Mouse (Mus musculus): ENCODE data around the gene Zfp462. TPM values are rescaled to one million over a fixed set of nuclear protein-coding genes. Genes with fewer than 3 reads are reported as not detected.

The Zfp462 gene
- total RNA-seq, 1 experiment = 63.7 TPM

DNA sequence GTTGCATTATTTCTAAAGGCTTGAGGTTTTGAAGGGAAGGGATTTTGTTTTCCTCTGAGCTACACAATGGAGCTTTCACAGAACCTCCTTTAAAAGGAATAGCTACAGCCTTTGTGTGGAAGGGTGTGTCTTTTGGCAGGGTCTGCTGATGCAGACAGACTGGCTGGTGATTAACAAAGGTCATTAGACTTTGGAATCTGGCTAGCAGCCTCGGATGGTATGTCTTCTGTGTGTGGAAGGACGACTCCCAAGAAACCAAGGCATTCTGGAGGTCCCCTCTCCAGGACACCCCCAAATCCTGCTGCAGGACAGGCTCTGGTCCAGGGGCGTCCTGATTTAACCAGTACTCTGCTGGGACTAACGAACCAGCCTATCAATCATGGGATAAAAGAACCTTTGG, 60.2 kb downstream of the Zfp462 start:
- H3K36me3 ChIP-seq (ENCODE audit: control insufficient read depth, insufficient read depth, low read length, poor library complexity, severe bottlenecking) = peaks cover 48% of the 10 kb centered on the region
- H3K9ac ChIP-seq (ENCODE audit: insufficient read depth, low read depth, low read length, poor library complexity, severe bottlenecking) = peak overlapping the region; percentile 63; the same call in 1 of the 2 replicates

GRCm38 (mm10) chr4:55005521-55005969, 60.7 kb downstream of the Zfp462 start:
- Histone ChIP-seq H3K27ac (ENCODE audit: insufficient read depth, low read depth, low read length, poor library complexity, severe bottlenecking) (peak overlapping the region; percentile 95), H3K4me3 (ENCODE audit: insufficient read depth in 1 of 2, low read depth in 1 of 2, low read length in 2 of 2, poor library complexity in 1 of 2, severe bottlenecking in 1 of 2) (peak overlapping the region in 1 of 2 experiments; percentile 30; a peak in 1 of 4 replicates), H3K4me1 (ENCODE audit: control insufficient read depth in 2 of 2, insufficient read depth in 2 of 2, low read length in 2 of 2, poor library complexity in 1 of 2) (no peaks in the 10 kb centered on the region; a peak in 2 of 4 replicates), H3K9ac (ENCODE audit: insufficient read depth, low read depth, low read length, poor library complexity, severe bottlenecking) (peak overlapping the region; percentile 63; the same call in 1 of the 2 replicates), H3K9me3 (ENCODE audit: control insufficient read depth, insufficient read depth, low read depth, low read length) (peaks cover 22% of the 10 kb centered on the region), H3K36me3 (ENCODE audit: control insufficient read depth, insufficient read depth, low read length, poor library complexity, severe bottlenecking) (peaks cover 53% of the 10 kb centered on the region)
- peak; percentile 42 for DNase-seq (ENCODE audit: low read depth, low spot score)
- in situ Hi-C loops (cut with MboI; ENCODE audit: low sequenced_read_pairs in 2 of 2, unreplicated experiment in 2 of 2) = no loop called here
- TF ChIP-seq MAFK (IDR thresholded peaks at IDR 0.05; ENCODE audit: insufficient read depth, low read depth, low read length) (no peak), ZC3H11A (IDR thresholded peaks at IDR 0.05; ENCODE audit: borderline replicate concordance, low read depth, low read length) (0 out of 2 replicates have a peak, but pooled peaks have one; percentile 19)

More for the DNA sequence above, 60.2 kb downstream of the Zfp462 start:
- TF ChIP-seq ZC3H11A (IDR thresholded peaks at IDR 0.05; ENCODE audit: borderline replicate concordance, low read depth, low read length) = no peak
- no peak for TF ChIP-seq MAFK (IDR thresholded peaks at IDR 0.05; ENCODE audit: insufficient read depth, low read depth, low read length)
- no peak for TF ChIP-seq CHD2 (IDR thresholded peaks at IDR 0.05; ENCODE audit: low read depth, low read length)
- no peak for TF ChIP-seq HCFC1 (IDR thresholded peaks at IDR 0.05; ENCODE audit: borderline replicate concordance, insufficient read depth, low read length)
- TF ChIP-seq ZNF384 (IDR thresholded peaks at IDR 0.05; ENCODE audit: low read depth, low read length) = no peak
- peak overlapping the region in 1 of 2 experiments; percentile 30; a peak in 1 of 4 replicates for H3K4me3 ChIP-seq (ENCODE audit: insufficient read depth in 1 of 2, low read depth in 1 of 2, low read length in 2 of 2, poor library complexity in 1 of 2, severe bottlenecking in 1 of 2)
- peak overlapping the region; percentile 95 for H3K27ac ChIP-seq (ENCODE audit: insufficient read depth, low read depth, low read length, poor library complexity, severe bottlenecking)
- H3K4me1 ChIP-seq (ENCODE audit: control insufficient read depth in 2 of 2, insufficient read depth in 2 of 2, low read length in 2 of 2, poor library complexity in 1 of 2) = no peaks in the 10 kb centered on the region; a peak in 2 of 4 replicates
- peak; percentile 39 for DNase-seq (ENCODE audit: low read depth, low spot score)
- peaks cover 22% of the 10 kb centered on the region for H3K9me3 ChIP-seq (ENCODE audit: control insufficient read depth, insufficient read depth, low read depth, low read length)
- in situ Hi-C loops (cut with MboI; ENCODE audit: low sequenced_read_pairs in 2 of 2, unreplicated experiment in 2 of 2) = no loop called here

DNA sequence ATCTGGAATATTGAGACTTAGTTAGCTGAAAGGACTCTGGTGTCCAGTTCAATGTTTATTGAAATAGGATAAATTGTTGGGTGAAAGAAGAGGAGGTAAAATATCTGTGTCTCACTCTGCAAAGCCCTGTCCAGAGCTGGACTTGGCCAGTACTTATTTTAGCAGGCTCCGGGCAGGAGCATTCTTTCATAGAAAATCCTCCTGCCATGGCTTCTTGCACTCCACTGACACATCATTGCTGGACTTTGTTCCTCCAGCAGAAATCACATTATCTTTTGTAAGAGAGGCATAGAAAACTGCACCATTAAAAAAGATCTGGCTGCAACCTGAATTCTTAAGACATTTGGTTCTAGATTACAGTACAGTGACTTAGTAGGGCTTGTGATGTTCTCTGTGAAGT, 61.2 kb downstream of the Zfp462 start:
- Histone ChIP-seq H3K36me3 (ENCODE audit: control insufficient read depth, insufficient read depth, low read length, poor library complexity, severe bottlenecking) (peaks cover 56% of the 10 kb centered on the region), H3K4me3 (ENCODE audit: insufficient read depth in 1 of 2, low read depth in 1 of 2, low read length in 2 of 2, poor library complexity in 1 of 2, severe bottlenecking in 1 of 2) (no peak overlapping the region; a peak in 1 of 4 replicates), H3K9ac (ENCODE audit: insufficient read depth, low read depth, low read length, poor library complexity, severe bottlenecking) (no peak overlapping the region), H3K27ac (ENCODE audit: insufficient read depth, low read depth, low read length, poor library complexity, severe bottlenecking) (peak overlapping the region; percentile 95; the same call in 1 of the 2 replicates), H3K9me3 (ENCODE audit: control insufficient read depth, insufficient read depth, low read depth, low read length) (peaks cover 22% of the 10 kb centered on the region), H3K4me1 (ENCODE audit: control insufficient read depth in 2 of 2, insufficient read depth in 2 of 2, low read length in 2 of 2, poor library complexity in 1 of 2) (no peaks in the 10 kb centered on the region; a peak in 2 of 4 replicates)
- no peak for DNase-seq (ENCODE audit: low read depth, low spot score)
- TF ChIP-seq CHD2 (IDR thresholded peaks at IDR 0.05; ENCODE audit: low read depth, low read length) (no peak), ZC3H11A (IDR thresholded peaks at IDR 0.05; ENCODE audit: borderline replicate concordance, low read depth, low read length) (no peak), ZNF384 (IDR thresholded peaks at IDR 0.05; ENCODE audit: low read depth, low read length) (no peak), MAFK (IDR thresholded peaks at IDR 0.05; ENCODE audit: insufficient read depth, low read depth, low read length) (no peak), HCFC1 (IDR thresholded peaks at IDR 0.05; ENCODE audit: borderline replicate concordance, insufficient read depth, low read length) (no peak)
- in situ Hi-C loops (cut with MboI; ENCODE audit: low sequenced_read_pairs in 2 of 2, unreplicated experiment in 2 of 2) = no loop called here

- TF ChIP-seq ZNF384 (IDR thresholded peaks at IDR 0.05; ENCODE audit: low read depth, low read length) (no peak), CHD2 (IDR thresholded peaks at IDR 0.05; ENCODE audit: low read depth, low read length) (no peak), MAFK (IDR thresholded peaks at IDR 0.05; ENCODE audit: insufficient read depth, low read depth, low read length) (no peak), HCFC1 (IDR thresholded peaks at IDR 0.05; ENCODE audit: borderline replicate concordance, insufficient read depth, low read length) (no peak), ZC3H11A (IDR thresholded peaks at IDR 0.05; ENCODE audit: borderline replicate concordance, low read depth, low read length) (no peak)
- H3K36me3 ChIP-seq (ENCODE audit: control insufficient read depth, insufficient read depth, low read length, poor library complexity, severe bottlenecking) = peaks cover 73% of the 10 kb centered on the region
- H3K9ac ChIP-seq (ENCODE audit: insufficient read depth, low read depth, low read length, poor library complexity, severe bottlenecking) = no peak overlapping the region
Observed at GRCm38 (mm10) chr4:55008616-55009015, 63.8 kb downstream of the Zfp462 start.

More at GRCm38 (mm10) chr4:55008616-55009015, 63.8 kb downstream of the Zfp462 start:
- Histone ChIP-seq H3K27ac (ENCODE audit: insufficient read depth, low read depth, low read length, poor library complexity, severe bottlenecking) (no peak overlapping the region), H3K4me1 (ENCODE audit: control insufficient read depth in 2 of 2, insufficient read depth in 2 of 2, low read length in 2 of 2, poor library complexity in 1 of 2) (no peaks in the 10 kb centered on the region; a peak in 2 of 4 replicates), H3K9me3 (ENCODE audit: control insufficient read depth, insufficient read depth, low read depth, low read length) (peaks cover 13% of the 10 kb centered on the region), H3K4me3 (ENCODE audit: insufficient read depth in 1 of 2, low read depth in 1 of 2, low read length in 2 of 2, poor library complexity in 1 of 2, severe bottlenecking in 1 of 2) (no peak overlapping the region)
- in situ Hi-C loops (cut with MboI; ENCODE audit: low sequenced_read_pairs in 2 of 2, unreplicated experiment in 2 of 2) = no loop called here
- no peak for DNase-seq (ENCODE audit: low read depth, low spot score)

Data from ES-E14 (cell line).